Mouse (Mus musculus) cerebellum, adult 2 months (tissue): ENCODE measurements around the gene Mtmr4.

Experiments used
- CTCF ChIP-seq: fragments of 200-500 bp; IDR thresholded peaks from 2 replicates; pipeline ENCODE4 v1.5.1; 2011; ENCODE audit warnings: low read depth, mild to moderate bottlenecking, control low read depth, low read length, moderate library complexity, borderline replicate concordance; ENCODE audit not compliant: insufficient read depth
- POLR2A ChIP-seq: fragments of 200-500 bp; IDR thresholded peaks from 2 replicates; pipeline ENCODE4 v1.6.1; 2011; ENCODE audit warnings: low read length, control low read depth, borderline replicate concordance; ENCODE audit not compliant: insufficient read depth

GRCm38 (mm10) chr11:87571361-87571950 lies 20.5 kb upstream of the Mtmr4 start:
- TF ChIP-seq CTCF, result no peak
- TF ChIP-seq POLR2A, result no peak
